Mouse (Mus musculus) lung, embryonic 16.5 days (tissue): ENCODE measurements around the gene Fignl2. TPM values are rescaled to one million over a fixed set of nuclear protein-coding genes. Genes with fewer than 3 reads are reported as not detected.
A peak's percentile ranks its signal among the peaks of the same experiment; 100 is the strongest.

Source experiments
- ATAC-seq: fragments of 200-750 bp; cut with Nextera tagmentation; 2 replicates; pipeline ENCODE4 v1.8.0; 2017; ENCODE audit warnings: low read depth, mild to moderate bottlenecking, moderate library complexity
- H3K27ac ChIP-seq: fragments of 300-500 bp; sonication (generic); 2 replicates; pipeline ENCODE4 v1.5.1; 2014; ENCODE audit warnings: mild to moderate bottlenecking, control low read depth, low read length
- H3K27me3 ChIP-seq: fragments of 300-500 bp; sonication (generic); 2 replicates; pipeline ENCODE4 v1.6.1; 2014; ENCODE audit warnings: low read depth, low read length, mixed read lengths; ENCODE audit not compliant: control insufficient read depth, insufficient read depth
- H3K36me3 ChIP-seq: fragments of 300-500 bp; sonication (generic); 2 replicates; pipeline ENCODE4 v1.6.1; 2014; ENCODE audit warnings: low read length; ENCODE audit not compliant: control insufficient read depth, insufficient read depth
- H3K4me1 ChIP-seq: fragments of 300-500 bp; sonication (generic); replicated peaks from 2 replicates; pipeline ENCODE4 v1.6.1; 2014; ENCODE audit warnings: low read length, mixed read lengths; ENCODE audit not compliant: control insufficient read depth, insufficient read depth
- H3K4me2 ChIP-seq: fragments of 300-500 bp; sonication (generic); 2 replicates; pipeline ENCODE4 v1.6.1; 2014; ENCODE audit warnings: low read depth, low read length, control low read depth
- H3K4me3 ChIP-seq: fragments of 300-500 bp; sonication (generic); 2 replicates; pipeline ENCODE4 v1.5.1; 2014; ENCODE audit warnings: mild to moderate bottlenecking, low read length, control low read depth
- H3K9ac ChIP-seq: fragments of 300-500 bp; sonication (generic); 2 replicates; pipeline ENCODE4 v1.6.1; 2014; ENCODE audit warnings: low read length, control low read depth
- H3K9me3 ChIP-seq: fragments of 300-500 bp; sonication (generic); 2 replicates; pipeline ENCODE4 v1.6.1; 2016; ENCODE audit warnings: low read length; ENCODE audit not compliant: control insufficient read depth
- WGBS: fragments of 180-500 bp; shearing (Covaris S2); extraction: QIAGEN DNeasy Blood & Tissue Kit; methylation state at CpG from one replicate; pipeline ENCODE4 v1.1.7; 2014; 5-methylcytosine and 5-hydroxymethylcytosine counted together
- polyA plus RNA-seq: library from polyadenylated mRNA; unstranded; fragments of >200 nt; fragmentation: Nextera tagmentation; extraction: Ambion mirVana; gene quantifications from 2 replicates; pipeline ENCODE4 v1.2.1, GENCODE M21; 2015

Fignl2 gene
- polyA plus RNA-seq, result 0.20 TPM in 2 replicates

GRCm38 (mm10) chr15:101077813-101078730 lies at the start of gene Fignl2:
Gene Fignl2, minus strand, starts transcription at chr15:101078567.
- Histone ChIP-seq H3K9me3 (no peaks in the 10 kb centered on the region), H3K27ac (peak within 1 kb of the TSS; percentile 93), H3K27me3 (peaks cover 7% of the 10 kb centered on the region; the same call in 1 of the 2 replicates), H3K36me3 (no peaks in the 10 kb centered on the region), H3K4me2 (peak within 1 kb of the TSS; percentile 88), H3K4me1 (peaks cover 54% of the 10 kb centered on the region), H3K4me3 (peak within 1 kb of the TSS; percentile 86), H3K9ac (peak within 1 kb of the TSS; percentile 90)
- under 1% methylated on average over 55 of the region's 96 CpGs for WGBS
- ATAC-seq, result peak; percentile 66

GRCm38 (mm10) chr15:101126876-101127544 lies 48.6 kb upstream of the Fignl2 start:
- no peak overlapping the region for H3K4me3 ChIP-seq
- H3K27ac ChIP-seq, result peak overlapping the region; percentile 86
- H3K36me3 ChIP-seq, result no peaks in the 10 kb centered on the region
- no peak overlapping the region for H3K9ac ChIP-seq
- H3K27me3 ChIP-seq, result no peaks in the 10 kb centered on the region
- H3K4me2 ChIP-seq, result no peak overlapping the region
- H3K4me1 ChIP-seq, result peaks cover 38% of the 10 kb centered on the region
- H3K9me3 ChIP-seq, result peaks cover 3% of the 10 kb centered on the region; the same call in 1 of the 2 replicates
- ATAC-seq, result peak; percentile 79
- 63% methylated on average over 12 of the region's 12 CpGs for WGBS

GRCm38 (mm10) chr15:101125561-101125960 lies 47.2 kb upstream of the Fignl2 start:
- Histone ChIP-seq H3K4me3 (no peak overlapping the region), H3K27me3 (no peaks in the 10 kb centered on the region), H3K27ac (no peak overlapping the region), H3K9ac (no peak overlapping the region), H3K36me3 (no peaks in the 10 kb centered on the region), H3K9me3 (peaks cover 3% of the 10 kb centered on the region; the same call in 1 of the 2 replicates), H3K4me2 (no peak overlapping the region), H3K4me1 (peaks cover 27% of the 10 kb centered on the region)
- ATAC-seq, result no peak
- WGBS, result 82% methylated on average over 6 of the region's 6 CpGs

DNA sequence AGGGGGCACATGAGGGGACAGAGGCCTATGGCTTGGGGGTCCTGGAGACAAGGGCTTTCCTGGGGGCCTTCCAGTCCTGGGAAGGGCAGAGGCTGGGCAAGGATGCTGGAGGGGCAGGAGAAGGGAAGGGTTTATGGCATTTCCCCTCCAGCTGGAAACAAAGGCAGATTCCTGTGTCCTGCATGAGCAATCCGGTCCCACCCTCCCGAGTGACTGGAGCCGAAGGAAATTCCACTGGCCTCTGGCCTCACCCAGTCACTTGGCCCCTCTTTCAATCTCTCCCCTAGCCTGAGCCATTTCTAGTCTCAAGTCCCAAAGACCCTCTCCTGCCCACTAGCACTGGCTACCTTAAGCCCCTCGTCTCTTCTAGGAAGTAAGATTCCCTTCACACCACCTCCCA lies 44.8 kb upstream of the Fignl2 start:
- Histone ChIP-seq H3K9me3 (peaks cover 3% of the 10 kb centered on the region; the same call in 1 of the 2 replicates), H3K27me3 (no peaks in the 10 kb centered on the region), H3K27ac (peak overlapping the region; percentile 78), H3K4me1 (peaks cover 16% of the 10 kb centered on the region), H3K4me2 (no peak overlapping the region), H3K9ac (no peak overlapping the region), H3K4me3 (no peak overlapping the region), H3K36me3 (no peaks in the 10 kb centered on the region)
- ATAC-seq, result peak; percentile 6; the same call in 1 of the 2 replicates
- 40% methylated on average over 4 of the region's 4 CpGs for WGBS

- H3K4me3 ChIP-seq, result no peak overlapping the region
- H3K36me3 ChIP-seq, result no peaks in the 10 kb centered on the region
- H3K4me1 ChIP-seq, result peaks cover 6% of the 10 kb centered on the region; the same call in 1 of the 2 replicates
- WGBS, result 17% methylated on average over 2 of the region's 2 CpGs
- H3K9ac ChIP-seq, result no peak overlapping the region
- H3K4me2 ChIP-seq, result no peak overlapping the region
- H3K9me3 ChIP-seq, result peaks cover 3% of the 10 kb centered on the region; the same call in 1 of the 2 replicates
- peak overlapping the region; percentile 69 for H3K27ac ChIP-seq
- no peaks in the 10 kb centered on the region for H3K27me3 ChIP-seq
- no peak for ATAC-seq
Measured at GRCm38 (mm10) chr15:101122290-101122589, 43.9 kb upstream of the Fignl2 start.

DNA sequence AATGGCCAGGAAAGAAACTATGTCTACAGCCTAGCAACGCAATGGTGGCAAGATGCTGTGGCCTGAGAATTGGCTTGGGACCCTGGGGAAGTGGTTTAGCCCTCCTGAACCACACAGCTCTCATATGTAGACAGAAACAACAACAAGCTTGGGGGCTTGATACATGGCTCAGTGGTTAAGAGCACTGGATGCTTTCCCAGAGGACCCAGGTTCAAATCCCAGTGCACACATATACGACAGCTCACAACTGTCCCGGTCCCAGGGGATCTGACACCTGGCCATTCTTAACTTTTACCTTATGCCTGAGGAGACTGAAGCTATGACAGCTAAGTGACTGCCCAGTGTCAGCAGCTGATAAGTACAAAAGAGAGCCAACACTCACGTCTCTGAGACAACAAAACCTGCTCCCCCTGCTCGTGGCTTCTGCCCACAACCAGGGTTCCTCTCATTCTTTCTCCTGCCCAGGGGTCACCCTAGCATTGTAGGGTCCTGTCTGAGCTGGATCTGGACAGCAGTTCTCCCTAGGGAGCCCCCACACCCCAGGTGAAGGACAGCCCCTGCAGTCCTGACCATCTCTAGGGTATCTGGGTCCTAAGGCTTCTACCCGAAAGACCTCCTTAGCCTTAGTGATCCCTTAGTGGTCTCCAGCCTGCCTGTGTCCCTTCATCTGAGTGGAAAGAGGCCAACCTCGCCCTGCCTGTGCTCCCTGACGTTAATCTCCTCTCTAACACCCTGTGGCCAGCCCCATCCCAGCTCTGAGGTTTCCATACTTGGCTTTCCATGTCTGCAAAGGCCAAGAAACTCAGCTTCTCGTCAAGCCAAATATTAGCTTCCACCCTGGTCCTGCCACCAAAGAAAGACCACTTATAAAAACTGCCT lies 43.3 kb upstream of the Fignl2 start:
- no peak overlapping the region for H3K9ac ChIP-seq
- H3K4me3 ChIP-seq, result no peak overlapping the region
- peaks cover 3% of the 10 kb centered on the region; the same call in 1 of the 2 replicates for H3K9me3 ChIP-seq
- WGBS, result 71% methylated on average over 9 of the region's 9 CpGs
- no peak for ATAC-seq
- H3K36me3 ChIP-seq, result no peaks in the 10 kb centered on the region
- H3K27me3 ChIP-seq, result no peaks in the 10 kb centered on the region
- H3K27ac ChIP-seq, result no peak overlapping the region
- H3K4me1 ChIP-seq, result 0 out of 2 replicates have a peak, but pooled peaks cover 4% of the 10 kb centered on the region
- H3K4me2 ChIP-seq, result no peak overlapping the region

- Histone ChIP-seq H3K27ac (0 out of 2 replicates have a peak overlapping the region, but pooled peaks have one; percentile 2), H3K9me3 (peaks cover 4% of the 10 kb centered on the region; the same call in 1 of the 2 replicates), H3K4me3 (no peak overlapping the region), H3K36me3 (no peaks in the 10 kb centered on the region), H3K4me2 (no peak overlapping the region), H3K9ac (no peak overlapping the region; the same call in none of the 2 replicates), H3K27me3 (no peaks in the 10 kb centered on the region), H3K4me1 (0 out of 2 replicates have a peak, but pooled peaks cover 4% of the 10 kb centered on the region)
- peak; percentile 37 for ATAC-seq
- WGBS, result 43% methylated on average over 14 of the region's 14 CpGs
Measured at GRCm38 (mm10) chr15:101118399-101119125, 40.2 kb upstream of the Fignl2 start.

DNA sequence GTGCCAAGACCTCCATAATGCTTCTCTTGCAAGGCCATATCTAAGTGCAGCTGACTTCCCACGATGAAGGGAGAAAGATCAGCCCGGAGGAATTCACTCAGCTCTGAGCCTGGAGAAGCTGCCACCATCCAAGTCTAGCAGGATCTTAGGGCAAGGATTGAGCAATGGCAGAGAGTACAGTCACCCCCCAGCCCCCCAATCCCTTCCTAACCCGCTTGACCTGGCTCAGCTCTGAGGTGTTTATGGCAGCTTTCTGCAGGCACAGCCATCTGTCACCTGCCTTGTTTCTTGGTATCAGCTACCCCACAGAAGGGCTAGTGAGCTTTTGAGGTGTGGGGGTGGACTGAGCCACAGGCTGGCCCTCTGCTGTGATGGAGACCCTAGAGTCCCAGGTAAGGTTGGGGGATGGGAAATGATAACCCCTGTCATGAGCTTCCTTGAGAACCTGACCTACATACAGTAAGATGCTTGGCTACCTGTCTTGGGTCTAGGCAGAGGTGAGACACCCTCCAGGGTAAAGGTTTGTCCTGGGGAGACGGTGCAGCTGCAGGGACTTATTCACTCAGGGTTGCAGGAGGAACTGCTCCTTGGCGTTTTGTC lies 37.2 kb upstream of the Fignl2 start, which contains the start of gene Ankrd33:
Gene Ankrd33, plus strand, starts transcription at position 245 of the 600 bp plus-strand sequence.
- H3K4me3 ChIP-seq, result no peak within 1 kb of the TSS
- WGBS, result 67% methylated on average over 5 of the region's 5 CpGs
- no peak for ATAC-seq

More for the DNA sequence above, 37.2 kb upstream of the Fignl2 start, which contains the start of gene Ankrd33:
- Histone ChIP-seq H3K27ac (no peak within 1 kb of the TSS), H3K27me3 (no peaks in the 10 kb centered on the region), H3K9me3 (peaks cover 4% of the 10 kb centered on the region; the same call in 1 of the 2 replicates), H3K9ac (no peak within 1 kb of the TSS), H3K36me3 (no peaks in the 10 kb centered on the region), H3K4me2 (no peak within 1 kb of the TSS), H3K4me1 (no peaks in the 10 kb centered on the region)
